Mouse (Mus musculus) right cerebral cortex, postnatal 10 days (tissue): ENCODE measurements around the gene Rsph10b.

Source experiments
- DNase-seq, 2 experiments: peaks; one replicate each; pipeline ENCODE4 v3.0.0; 2021; ENCODE audit warnings: low spot score in 2 of 2

Gene Rsph10b

GRCm38 (mm10) chr5:143936156-143936555 lies 3.3 kb downstream of the Rsph10b start:
- DNase-seq: no peak

GRCm38 (mm10) chr5:143941588-143941987 lies 8.8 kb downstream of the Rsph10b start:
- no peak for DNase-seq

- peak; percentile 86 to 94 for DNase-seq
Measured at GRCm38 (mm10) chr5:143943231-143944125, 10.6 kb downstream of the Rsph10b start.

GRCm38 (mm10) chr5:143948361-143948760 lies 15.5 kb downstream of the Rsph10b start:
- DNase-seq: no peak

GRCm38 (mm10) chr5:143950016-143950415 lies 17.2 kb downstream of the Rsph10b start:
- DNase-seq: no peak

DNA sequence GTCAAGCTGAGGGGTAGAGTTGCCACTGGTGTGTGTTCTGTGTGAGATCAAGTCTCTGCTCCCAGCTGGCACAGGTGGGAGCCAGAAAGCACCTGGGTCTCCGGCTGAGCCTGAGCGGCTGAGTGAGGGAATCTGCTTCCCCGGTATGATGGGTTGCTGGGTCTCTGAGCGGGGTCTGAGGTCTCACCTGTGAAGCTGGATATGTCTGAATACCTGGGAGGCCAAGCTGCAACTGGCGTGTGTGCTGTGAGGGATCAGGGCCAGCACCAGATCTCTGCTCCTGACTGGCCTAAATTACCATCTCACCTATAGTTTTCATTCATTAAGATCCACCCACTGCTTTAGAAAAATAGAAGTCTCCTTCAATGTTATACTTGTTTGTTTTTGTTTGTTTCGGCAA lies 24.3 kb downstream of the Rsph10b start:
- DNase-seq: no peak

GRCm38 (mm10) chr5:143959551-143959950 lies 26.7 kb downstream of the Rsph10b start:
- no peak for DNase-seq

DNA sequence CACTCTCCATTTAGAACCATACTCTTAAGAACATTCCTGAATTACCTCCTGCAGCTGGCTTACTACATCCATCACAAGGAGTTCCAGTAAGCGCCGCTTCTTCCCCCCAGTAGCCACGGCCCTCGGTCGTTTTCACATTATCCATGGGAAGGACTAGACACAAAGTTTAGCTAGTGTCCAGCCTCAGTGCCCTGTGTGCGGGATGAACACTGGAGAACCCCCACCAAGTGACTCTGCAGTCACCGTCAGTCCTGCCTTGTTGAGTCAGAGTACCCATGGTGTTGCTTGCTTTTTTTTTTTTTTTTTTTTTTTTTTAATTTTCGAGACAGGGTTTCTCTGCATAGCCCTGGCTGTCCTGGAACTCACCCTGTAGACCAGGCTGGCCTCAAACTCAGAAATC lies 28.3 kb downstream of the Rsph10b start:
- no peak for DNase-seq

DNA sequence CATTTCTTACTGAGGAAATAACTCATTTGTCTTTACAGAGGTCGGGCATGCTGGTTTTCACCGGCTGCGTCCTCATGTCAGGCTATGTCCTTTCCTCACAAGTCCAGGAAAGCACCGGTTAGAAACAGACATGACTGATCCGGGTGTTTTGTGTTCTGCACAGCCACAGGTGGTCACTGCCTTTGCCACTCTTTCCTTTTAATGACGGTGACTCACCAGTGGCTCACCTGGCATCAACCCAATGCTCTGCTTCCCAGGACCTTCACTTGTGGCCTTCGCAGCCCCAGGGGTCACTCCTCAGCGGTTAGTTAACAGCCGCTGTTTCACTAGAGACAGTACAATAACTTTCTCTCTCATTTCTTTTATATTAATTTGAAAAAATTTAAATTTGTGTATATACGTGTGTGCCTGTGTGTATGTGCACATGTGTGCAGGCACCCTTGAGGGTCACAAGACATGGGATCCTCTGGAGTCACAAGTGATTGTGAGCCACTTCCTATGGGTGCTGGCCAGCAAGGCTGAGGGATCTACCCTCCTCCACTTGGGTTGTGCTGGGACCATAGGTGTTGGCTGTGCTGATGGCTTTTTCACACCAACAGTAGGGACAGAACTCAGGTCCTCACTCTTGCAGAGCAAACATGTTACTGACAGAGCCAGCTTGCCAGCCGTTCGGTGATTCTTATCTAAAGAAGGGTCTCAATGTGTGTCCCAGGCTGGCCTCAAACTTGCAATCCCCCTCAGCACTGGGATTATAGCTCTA lies 32.9 kb downstream of the Rsph10b start:
- DNase-seq: no peak

GRCm38 (mm10) chr5:143966671-143967070 lies 33.8 kb downstream of the Rsph10b start:
- no peak for DNase-seq

DNA sequence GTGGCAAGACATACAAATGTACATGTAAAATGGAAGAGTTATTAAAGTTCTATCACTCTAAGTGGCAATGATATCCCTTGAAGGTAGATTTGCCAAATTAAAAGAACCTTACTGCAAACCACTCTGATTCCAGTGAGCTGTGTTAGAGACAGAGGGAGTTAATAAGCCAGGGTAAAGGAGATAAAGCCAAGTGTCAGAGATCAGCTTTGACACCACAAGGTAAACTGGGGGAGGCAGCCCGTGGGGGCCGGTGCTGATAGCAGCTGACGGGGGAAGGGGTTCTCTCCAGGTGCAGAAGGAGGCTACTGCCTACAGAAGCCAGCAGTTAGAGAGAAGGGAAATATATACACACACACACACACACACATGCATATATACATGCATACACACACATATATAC lies 39.8 kb downstream of the Rsph10b start:
- DNase-seq: no peak

DNA sequence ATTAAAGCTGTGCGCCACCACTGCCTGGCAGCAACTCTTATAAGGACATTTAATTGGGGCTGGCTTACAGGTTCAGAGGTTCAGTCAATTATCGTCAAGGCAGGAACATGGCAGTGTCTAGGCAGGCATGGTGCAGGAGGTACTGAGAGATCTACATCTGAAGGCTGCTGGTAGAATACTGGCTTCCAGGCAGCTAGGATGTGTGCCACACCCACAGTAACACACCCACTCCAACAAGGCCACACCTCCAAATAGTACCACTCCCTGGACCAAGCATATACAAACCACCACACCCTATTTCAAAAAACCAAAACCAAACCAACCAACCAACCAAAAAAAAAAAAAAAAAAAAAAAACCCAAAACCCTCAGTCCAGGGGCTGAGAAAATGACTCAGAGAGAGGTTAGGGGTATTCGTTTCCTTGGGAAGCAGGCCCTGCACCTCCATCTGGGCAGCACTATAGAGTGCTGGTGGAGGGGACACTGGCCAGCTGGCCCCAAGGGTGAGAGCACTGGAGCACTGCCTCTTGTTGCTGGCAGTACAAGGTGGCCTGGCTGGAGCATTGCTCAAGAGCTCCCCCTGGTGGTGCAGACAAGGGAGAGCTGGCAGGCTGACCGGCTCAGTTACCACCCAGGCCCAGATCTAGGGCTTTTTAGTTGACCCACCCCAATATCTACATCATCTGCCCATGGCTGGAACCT lies 42.2 kb downstream of the Rsph10b start:
- DNase-seq: peak; percentile 48 to 63

GRCm38 (mm10) chr5:143975631-143975933 lies 42.7 kb downstream of the Rsph10b start:
- no peak for DNase-seq

DNA sequence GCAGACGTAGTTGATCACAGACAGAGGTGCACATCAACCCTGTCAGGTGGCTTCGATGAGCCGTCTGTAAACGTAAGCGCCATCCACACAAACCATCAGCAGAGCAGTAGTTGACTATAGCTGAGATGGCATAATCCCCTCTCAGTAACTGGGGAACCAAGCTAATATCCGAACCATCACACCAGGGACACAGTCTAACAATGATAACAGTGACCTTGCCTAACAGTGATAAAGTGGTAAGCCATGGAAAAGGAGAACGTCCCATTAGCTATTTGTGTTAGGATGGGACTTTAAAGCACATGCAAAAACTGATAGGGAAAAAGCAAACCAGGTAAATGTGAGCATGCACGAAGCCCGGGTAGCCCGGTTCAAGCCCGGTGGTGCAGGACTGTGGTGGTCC lies 43.4 kb downstream of the Rsph10b start:
- DNase-seq: no peak

DNA sequence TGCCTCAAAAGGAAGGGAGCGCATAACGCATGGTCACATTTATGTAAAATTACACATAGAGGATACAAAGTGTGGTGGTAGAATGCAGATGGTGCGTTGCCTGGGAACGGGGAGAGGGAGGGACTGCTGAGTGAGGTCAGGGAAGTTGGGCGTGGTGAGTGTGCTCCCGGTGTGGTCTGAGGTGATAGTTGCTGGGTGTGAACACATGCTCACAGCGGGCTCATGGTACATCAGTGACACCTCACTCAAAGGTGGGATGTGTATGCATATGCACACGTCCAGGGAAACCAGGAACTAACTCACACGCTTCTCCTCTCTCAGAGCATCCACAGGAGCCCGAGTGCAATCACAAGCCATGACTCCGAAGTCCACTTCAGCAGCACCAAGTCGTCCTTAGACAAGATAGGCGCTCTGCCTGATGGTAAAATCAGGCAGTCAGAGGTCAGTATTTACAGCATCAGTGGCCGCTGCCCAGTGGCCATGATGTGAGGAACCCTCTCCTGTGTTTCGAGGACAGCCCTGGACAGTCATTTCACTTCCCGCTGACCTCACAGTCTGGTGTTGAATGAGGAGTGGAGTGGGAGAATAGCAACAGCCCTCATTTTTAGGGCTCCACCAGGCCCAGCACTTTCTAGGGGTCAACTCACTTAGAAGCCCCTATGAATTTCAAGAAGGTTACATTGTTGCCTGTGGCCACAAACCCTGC lies 44.0 kb downstream of the Rsph10b start:
- DNase-seq: peak; percentile 40 to 47

DNA sequence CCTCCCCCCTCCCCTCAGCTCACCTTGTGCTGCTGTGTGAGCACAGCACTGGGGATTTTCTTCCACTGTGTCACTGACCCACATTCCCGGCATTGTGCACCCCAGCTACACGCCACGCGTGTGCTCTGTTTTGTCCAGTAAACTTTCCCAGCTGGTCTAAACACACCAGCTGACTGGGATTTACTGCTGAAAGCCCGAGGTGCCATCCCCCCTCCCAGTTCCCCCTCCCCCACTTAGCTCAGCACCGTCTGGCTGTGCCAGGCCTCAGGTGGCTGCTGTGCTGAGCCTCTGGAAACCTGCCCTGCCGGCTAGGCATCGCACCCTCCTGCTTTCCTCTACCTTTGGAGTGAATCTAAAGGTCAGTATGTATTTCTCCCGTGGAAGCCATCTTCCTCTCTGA lies 48.0 kb downstream of the Rsph10b start:
- DNase-seq: no peak

GRCm38 (mm10) chr5:143982361-143982760 lies 49.5 kb downstream of the Rsph10b start:
- no peak for DNase-seq

GRCm38 (mm10) chr5:143985381-143985780 lies 52.5 kb downstream of the Rsph10b start:
- DNase-seq: no peak

- no peak for DNase-seq
Measured at GRCm38 (mm10) chr5:143987596-143987995, 54.8 kb downstream of the Rsph10b start.

GRCm38 (mm10) chr5:143989046-143989445 lies 56.2 kb downstream of the Rsph10b start:
- peak in 1 of 2 experiments; percentile 51 for DNase-seq

GRCm38 (mm10) chr5:143990086-143990485 lies 57.3 kb downstream of the Rsph10b start:
- DNase-seq: no peak

GRCm38 (mm10) chr5:143992661-143993060 lies 59.8 kb downstream of the Rsph10b start:
- no peak for DNase-seq
